Mouse (Mus musculus) left cerebral cortex, postnatal 36 days (tissue): ENCODE data around the gene Metrn. TPM values are rescaled to one million over a fixed set of nuclear protein-coding genes. Genes with fewer than 3 reads are reported as not detected.
"Not testable (repeated sequence)": the region's sequence is repeated elsewhere in the genome, so short reads cannot be mapped to it uniquely, and the experiment has no call there.

Experiments used
- DNase-seq, 2 experiments: peaks; one replicate each; pipeline ENCODE4 v3.0.0; 2021 to 2022; ENCODE audit warnings: low spot score in 2 of 2, mixed read lengths in 1 of 2
- intact Hi-C: fragments of 180-260 bp; cut with DNase I; formaldehyde crosslinking; loops from one replicate; pipeline ENCODE4 v1.15.1; 2025
- total RNA-seq, 2 experiments: library from RNA; stranded (reverse); gene quantifications; 2 replicates each; pipeline ENCODE4 v1.2.3; 2021

The Metrn gene
- total RNA-seq, 2 experiments from 2014 or later = 80.7 to 96.2 TPM

DNA sequence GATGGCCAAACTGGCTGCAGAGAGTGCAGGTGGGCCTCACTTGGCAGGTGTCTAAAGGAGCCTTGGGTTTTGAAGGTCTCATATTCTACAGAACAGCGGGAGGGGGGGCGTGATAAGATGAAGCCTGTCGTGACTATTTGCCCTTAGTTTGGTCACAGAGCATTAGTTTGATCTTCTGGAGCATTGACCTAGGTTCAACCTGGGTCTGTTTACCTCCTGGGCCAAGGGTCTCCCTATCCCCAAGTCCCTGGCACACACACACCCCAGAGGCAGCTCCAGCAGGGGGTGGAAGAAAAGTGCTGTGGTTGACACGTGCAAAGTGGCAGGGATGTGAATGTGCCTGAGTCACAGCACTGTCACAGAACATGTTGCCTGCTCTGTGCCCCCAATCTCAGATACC lies 14.0 kb upstream of the Metrn start:
- DNase-seq = no peak
- intact Hi-C loops = no loop called here

DNA sequence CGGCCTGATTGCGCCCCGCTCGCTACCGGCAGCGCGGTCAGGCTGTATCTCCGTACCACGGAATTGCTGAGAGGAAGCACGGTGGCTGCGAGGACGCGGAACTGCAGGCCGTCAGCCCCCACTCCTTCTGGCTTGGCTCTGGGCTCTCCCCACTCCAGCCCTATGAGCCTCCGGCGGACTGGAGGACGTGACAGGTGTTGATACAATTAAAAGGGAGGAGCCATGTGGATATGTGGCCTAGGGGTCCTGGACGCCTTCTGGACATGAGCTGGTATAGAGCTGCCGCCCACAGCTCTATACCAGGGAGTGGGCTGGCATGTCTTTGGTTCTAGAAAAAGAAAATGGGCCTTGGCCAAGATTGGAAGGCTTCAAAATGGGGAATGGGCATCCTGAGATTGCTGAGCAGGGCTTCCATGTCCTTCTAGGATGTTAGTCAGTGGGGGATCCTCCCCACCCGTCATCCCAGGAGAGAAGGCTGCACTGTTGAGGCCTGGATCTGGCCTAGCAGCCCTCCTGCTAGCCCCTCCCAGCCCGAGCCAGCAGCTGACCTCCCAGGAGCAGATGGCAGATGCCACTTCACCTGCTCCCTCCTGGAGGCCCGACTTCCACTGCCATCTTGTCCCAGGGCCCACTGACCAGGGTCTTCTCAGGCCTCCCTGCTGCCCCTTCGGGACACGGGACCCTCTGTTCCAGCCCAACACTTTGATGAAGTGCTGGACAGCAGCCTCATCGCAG lies 12.8 kb upstream of the Metrn start:
- intact Hi-C loops = loop anchor here (10.0 kb wide), 1 partner anchor 235 kb away; the partner anchor contains the start of genes Lmf1 and Sox8
- peak in 1 of 2 experiments; percentile 66 for DNase-seq

DNA sequence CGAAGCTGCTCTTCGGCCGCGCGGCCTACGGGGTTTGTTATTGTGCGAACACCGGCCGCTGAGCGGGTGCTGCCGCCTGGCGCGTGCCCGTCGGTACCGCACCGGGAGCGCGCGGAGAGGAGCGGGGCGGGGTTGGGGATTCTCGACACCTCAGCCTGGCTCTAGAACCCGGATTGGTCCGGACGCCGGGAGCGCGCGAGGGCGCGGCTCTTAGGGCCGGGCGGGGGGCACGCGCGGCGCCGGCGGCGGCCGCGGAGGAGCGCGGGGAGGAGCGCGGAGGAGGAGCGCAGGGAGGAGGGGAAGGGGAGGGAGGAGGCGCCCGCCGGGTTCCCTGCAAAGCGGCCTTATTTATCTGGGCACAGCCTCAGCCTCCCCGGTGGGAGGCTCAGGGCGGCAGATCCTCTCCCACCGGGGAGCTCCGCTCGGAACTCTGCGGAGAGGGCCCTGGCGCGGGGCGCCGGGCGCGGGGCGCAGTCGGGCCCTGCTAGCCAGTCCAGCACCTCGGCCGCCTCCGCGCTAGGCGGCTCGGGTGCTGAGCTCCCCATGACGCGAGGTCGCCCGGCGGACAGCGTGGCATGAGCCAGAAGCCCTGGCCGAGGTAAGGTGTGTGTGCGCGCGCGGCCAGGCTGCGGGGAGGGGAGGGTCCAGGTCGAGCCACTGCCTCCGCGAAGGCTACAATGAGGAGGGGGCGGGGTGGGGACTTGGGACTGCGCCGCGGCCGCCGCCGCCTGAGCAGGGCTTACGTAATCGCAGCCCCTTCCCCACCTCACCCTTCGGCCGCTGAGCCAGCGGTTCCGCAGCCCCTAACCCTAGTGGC lies 12.1 kb upstream of the Metrn start, which contains the start of gene Fbxl16:
TSS of gene Fbxl16 (plus strand) at position 297 of the 817 bp plus-strand sequence.
- peak; percentile 90 to 94 for DNase-seq
- intact Hi-C loops = loop anchor here (10.0 kb wide), 1 partner anchor 234 kb away; the partner anchor contains the start of genes Lmf1 and Sox8

DNA sequence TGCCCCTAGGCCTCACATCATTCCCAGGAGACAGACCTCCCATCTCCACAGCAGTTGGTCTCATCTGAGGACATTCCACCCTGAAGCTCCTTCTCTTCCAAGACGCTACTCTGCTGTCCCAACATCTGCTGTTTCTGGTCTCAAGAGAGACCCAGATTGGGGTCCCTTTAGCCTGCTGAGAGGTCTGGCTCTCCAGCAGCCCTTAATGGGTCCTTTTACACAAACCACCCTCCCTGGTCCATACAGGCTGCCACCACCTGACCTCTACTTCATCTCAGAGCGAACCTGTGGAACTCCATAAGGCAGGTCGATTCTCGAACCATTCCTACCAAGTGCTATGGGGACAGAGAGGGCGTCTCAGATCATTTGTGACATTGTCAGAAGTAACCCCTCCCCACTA lies 11.1 kb upstream of the Metrn start:
- intact Hi-C loops = loop anchor here (10.0 kb wide), 1 partner anchor 233 kb away; the partner anchor contains the start of genes Lmf1 and Sox8
- no peak for DNase-seq

DNA sequence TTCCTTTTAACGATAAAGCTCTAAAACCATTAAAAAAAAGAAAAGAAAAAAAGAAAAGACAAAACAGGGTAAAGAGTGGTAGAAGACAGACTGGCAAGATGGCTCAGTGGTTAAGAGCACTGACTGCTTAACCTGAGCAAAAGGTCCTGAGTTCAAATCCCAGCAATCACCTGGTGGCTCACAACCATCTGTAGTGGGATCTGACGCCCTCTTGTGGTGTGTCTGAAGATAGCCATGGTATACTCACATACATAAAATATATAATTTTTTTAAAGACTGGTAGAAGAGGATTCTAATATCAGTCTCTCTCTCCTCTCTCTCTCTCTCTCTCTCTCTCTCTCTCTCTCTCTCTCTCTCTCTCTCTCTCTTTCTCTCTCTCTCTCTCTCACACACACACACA lies 10.5 kb upstream of the Metrn start:
- intact Hi-C loops = loop anchor here (10.0 kb wide), 1 partner anchor 233 kb away; the partner anchor contains the start of genes Lmf1 and Sox8

DNA sequence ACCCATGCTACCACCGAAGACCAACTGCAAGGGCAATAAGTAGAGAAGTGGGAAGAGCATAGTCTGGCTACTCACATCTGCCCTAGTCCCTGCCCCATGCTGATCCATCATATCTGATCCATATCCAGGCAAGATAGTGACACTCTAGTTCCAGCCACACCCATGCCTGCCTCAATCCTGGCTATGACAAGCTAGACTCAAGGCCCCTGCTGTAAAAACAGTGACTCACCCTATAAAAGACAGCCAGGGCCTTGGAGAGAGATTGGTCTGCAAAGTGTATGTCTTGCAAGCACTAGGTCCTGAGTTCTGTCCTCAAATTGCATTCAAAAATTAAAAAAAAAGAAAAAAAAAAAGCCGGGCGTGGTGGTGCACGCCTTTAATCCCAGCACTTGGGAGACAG lies 9.6 kb upstream of the Metrn start:
- no peak for DNase-seq
- intact Hi-C loops = loop anchor here (10.0 kb wide), 1 partner anchor 232 kb away; the partner anchor contains the start of genes Lmf1 and Sox8

More for the DNA sequence above, 10.5 kb upstream of the Metrn start:
- DNase-seq = not testable (repeated sequence)

DNA sequence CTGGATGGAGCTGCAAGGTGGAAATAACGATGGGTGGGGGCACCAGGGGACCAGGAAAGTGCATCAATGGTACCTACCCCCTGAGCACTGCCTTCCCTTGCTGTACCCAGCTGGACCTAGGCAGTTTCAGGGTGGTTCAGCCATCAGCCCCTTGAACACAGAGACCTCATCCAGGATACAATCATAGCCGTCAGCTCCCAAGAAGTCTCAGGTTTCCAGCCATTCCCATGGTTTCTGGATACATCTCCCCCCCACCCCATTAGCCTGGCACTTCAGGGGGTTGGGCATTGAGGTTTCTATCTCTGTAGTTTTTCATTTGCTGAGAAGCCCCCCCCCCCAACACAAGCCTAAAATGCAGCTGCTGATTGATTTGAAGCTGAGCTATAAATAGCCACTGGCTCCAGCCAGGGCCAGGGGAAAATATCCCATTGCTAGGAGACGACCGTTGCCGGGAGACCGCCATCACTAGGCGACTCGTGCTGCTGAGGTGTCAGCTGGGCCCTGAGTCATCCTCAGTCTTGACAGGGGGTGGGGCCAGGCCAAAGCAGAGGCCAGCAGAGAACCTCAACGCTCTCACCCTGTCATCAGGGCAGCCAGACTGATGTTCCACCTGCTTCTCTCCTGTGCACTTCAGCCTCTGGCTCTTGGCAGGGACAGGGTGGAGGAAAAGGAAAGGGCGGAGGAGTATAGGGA lies 6.0 kb upstream of the Metrn start:
- DNase-seq = peak; percentile 78 to 83
- intact Hi-C loops = loop anchor here (10.0 kb wide), 1 partner anchor 228 kb away; the partner anchor contains the start of genes Lmf1 and Sox8

DNA sequence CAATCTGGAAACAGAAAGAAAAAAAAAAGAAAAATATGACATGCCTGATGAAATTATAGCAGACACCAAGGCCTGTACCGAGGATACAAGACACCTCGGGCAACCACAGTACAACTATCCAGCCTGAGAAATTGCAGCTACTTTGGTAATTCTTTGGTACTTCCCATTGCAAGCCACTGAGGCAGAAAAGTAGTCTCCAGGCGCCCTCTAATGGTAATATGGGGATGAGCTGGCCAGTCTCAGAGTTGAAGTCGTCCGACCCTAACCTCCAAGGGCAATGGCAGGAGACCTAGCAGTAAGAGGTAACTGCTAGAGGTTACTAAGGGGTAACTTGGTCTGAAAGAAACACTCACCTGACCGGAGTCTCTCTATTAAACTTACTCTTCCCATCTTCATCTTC lies 4.1 kb upstream of the Metrn start:
- intact Hi-C loops = loop anchor here (1.0 to 10.0 kb wide), 3 partner anchors 28 to 226 kb away; partner anchors contain the start of genes Lmf1, Narfl and Sox8
- no peak for DNase-seq

DNA sequence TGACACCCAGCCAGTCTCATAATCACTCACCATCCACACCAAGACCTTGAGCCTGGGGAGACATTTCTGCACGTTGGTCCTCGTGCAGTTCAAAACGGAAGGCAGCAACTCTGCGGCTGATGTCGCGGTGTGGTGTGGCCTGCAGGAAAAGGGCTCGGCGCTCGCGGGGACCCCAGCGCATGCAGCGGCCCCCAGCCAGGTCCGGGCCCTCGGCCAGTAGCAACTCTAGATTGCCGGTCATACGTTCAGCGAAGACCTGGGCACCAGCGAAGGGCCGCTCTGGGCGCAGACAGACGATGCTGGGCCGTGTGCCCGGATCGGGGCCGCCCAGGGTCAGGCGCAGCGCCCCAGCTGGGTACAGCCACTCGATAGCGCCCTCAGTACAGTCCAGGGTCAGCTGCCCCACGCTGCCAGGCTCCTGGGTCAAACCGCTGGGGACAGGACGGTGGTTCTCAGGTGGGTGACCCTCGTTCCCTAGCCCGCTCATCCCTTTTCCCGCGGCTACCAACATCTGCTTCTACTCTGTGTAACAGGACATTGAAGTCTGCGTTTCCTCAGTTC lies 645 bp downstream of the Metrn start:
- intact Hi-C loops = no loop called here
- DNase-seq = no peak

DNA sequence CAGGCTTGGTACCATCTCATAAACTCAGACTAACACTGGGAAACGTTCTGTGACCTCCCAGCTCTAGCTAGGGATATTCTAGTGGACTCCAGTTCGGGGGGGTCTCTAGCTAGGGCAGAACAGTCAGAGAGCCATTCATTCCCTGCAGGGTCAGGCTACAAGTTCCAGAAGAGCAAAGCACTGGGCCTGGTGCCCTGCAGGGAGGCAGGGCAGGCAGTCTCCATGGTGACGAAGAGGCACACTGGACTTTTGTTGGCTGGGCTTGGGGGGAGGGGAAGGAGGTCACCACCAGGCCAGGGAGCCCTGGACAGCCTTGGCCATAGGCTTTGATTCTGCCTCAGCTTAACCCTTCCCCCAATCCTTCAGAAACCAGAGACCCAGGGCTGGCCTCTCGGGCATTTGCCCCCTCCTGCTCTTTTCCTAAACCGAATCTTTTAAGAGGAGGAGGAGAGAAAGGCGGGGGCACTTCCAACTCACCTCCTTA lies 1.3 kb downstream of the Metrn start, which contains the start of gene AC134908.4:
TSS of gene AC134908.4 (minus strand) at position 51 of the 484 bp plus-strand sequence.
- intact Hi-C loops = no loop called here
- DNase-seq = no peak

DNA sequence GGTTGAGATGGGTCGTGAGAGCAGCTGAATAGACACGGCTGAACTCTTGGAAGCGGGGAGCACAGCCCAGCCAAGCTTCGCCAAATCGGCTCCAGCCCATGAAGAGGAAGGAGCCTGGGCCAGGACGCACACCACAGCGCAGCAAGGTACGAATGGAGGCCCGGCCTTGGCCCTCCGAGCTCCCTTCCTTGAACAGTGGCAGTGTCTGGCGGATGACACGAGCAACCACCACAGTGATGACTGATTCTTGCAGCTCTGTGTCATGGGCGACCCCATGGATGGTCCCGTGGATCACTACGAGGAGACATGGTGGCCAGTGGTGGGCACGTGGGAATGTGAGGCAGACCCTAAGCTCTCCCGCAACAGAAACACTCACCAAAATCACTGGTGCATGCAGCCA lies 1.9 kb downstream of the Metrn start:
- intact Hi-C loops = loop anchor here (5.0 kb wide), 1 partner anchor 318 kb away; no protein-coding TSS in a partner anchor
- no peak for DNase-seq

DNA sequence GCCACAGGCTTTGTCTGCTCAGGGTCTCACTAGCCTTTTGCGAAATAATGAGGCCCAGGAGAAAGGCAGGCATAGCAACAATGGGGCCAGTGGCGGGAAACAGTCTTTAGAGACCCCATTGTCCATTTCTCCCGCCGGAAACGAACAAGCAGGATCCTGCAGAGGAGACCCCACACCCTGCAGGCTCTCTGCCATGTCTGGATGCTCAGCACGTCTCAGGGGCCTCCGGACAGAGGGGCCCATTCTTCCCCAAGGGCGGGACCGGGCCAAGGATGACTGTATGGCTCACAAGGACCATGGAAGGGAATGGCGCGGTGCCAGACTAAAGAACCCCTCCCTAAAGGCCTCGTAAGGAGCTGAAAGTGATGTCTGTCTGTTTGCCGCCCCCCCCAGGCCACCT lies 2.7 kb downstream of the Metrn start:
- intact Hi-C loops = loop anchor here (5.0 kb wide), 1 partner anchor 317 kb away; no protein-coding TSS in a partner anchor
- DNase-seq = no peak

DNA sequence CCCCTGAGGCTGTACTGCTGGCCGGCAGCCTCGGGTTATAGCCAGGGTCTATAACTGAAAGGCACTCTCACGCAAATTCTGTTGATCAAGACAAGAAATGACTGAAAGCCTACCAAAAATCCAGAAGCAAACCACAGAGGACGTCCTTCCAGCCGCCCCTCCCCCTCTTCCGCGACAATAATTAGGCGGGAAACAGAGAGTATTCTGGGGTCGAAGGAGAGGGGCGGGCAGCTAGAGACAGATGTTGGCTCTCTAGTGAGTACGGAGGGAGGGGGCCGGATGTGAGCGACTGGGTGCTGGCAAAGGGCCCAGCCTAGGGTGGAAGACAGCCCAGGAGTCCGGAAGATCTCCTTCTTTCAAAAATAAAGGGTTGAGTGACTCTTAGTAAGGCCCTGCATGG lies 4.3 kb downstream of the Metrn start, which contains the start of gene Fam173a:
TSS of gene Fam173a (minus strand) at position 287 of the 400 bp plus-strand sequence.
- DNase-seq = peak; percentile 54 to 69
- intact Hi-C loops = loop anchor here (5.0 kb wide), 1 partner anchor 315 kb away; no protein-coding TSS in a partner anchor

DNA sequence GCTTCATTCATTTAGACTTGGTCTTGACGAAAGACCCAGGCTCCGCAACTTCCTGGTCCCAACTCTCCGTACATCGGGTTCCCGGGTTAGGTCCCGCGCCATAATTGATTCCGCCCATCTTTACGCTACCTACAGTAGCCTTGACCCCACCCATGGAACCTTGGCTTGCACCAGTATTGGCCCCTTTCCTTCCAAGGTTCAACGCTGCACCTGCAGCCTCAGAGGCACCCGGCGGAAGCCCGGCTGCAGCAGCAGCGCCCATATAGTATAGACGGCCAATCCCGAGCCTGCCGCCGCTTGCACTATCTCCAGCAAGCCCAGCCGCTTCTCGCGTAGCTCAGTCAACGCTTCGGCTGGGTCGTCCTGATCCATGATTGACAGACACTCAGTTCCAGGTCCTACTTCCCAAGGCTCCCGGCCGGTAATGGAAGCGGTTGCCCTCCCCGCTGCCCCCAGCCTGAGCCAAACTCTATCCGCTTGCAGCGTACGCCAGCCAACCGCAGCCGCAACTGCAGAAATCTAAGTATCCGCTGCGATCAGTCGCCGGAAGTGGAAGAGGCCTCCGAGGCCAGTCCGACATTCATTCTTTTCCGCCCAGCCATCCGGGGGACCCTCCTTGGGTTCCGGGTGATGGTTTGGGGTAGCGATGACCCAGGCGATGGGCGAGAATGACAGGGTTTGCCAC lies 5.0 kb downstream of the Metrn start:
- peak; percentile 89 for DNase-seq
- intact Hi-C loops = loop anchor here (5.0 kb wide), 1 partner anchor 315 kb away; no protein-coding TSS in a partner anchor

DNA sequence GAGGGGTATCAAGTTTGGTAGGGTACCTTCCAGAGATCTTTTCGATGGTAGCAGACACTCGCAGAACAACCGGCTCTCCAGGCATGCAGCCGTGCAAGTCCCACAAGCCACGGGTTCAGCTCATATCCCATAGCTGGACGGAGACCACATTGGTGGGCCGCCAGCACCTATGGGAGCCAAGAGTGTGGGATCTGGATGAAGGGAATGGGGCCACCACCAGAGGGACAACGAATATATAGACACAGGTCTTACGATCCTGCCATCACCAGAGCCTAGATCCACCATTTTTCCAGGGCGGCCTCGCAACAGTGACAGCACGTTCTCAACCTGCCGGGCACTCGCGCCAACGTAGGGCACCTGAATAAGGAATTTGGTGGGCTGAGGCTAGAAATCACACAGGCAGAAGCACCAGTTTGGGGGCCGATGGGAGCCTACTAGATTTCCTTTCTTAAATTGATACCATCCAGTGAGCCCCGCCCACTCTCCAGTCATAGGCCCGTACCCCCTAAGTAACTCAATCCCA lies 5.6 kb downstream of the Metrn start:
- no peak for DNase-seq
- intact Hi-C loops = loop anchor here (5.0 kb wide), 1 partner anchor 314 kb away; no protein-coding TSS in a partner anchor

DNA sequence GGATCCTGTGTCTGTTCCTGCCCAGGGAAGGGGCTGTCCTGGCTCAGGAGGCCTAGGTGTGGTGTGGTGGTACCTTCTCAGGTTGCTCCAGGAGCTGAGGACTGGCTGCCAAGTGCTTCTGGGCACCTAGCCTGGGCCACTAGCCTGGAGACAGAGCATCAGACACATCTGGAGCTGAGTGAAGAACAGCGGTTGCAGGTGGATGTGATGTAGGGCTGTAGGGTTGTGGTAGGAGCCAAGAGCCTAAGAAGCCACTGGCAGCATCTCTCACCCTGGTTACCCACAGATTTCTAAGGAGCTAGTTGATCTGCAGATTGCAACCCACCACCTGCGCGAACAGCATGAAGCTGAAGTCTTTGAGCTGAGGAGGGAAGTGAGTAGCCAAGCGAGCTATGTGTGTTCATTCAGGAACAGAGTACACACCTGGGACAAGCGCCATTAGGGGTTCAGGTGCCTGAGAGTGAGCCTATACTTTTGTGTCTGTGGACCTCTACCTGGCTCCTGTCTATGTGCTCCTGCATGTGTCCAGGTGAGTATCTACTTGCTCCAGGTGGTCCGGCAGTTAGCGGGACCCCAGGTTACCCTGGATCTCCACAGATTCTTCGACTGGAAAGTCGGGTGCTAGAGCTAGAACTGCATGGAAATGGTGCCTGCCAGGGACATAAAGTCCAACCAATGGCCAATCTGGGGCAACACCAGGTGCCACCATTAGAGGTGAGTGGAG lies 10.0 kb downstream of the Metrn start:
- DNase-seq = no peak
- intact Hi-C loops = no loop called here

DNA sequence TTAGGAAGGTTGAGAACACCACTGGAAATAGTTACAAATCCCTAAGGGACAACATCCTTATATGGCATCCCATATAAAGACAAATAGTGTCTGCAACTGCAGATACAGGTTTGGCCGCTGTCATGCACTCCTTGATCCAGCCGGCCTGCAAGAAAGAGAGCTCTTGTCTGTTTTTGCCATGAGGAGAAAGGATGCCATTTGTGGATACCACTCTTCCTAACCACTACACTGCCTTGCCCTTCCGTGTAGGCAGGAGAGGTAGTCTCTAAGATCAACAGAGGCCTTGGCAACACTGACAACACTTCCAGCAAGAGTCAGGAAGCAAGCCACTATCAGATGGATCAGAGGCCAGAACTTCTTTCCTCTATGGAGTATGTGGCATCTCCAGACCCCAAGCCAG lies 10.7 kb downstream of the Metrn start, which contains the start of gene Ccdc78:
TSS of gene Ccdc78 (plus strand) at position 301 of the 400 bp plus-strand sequence.
- no peak for DNase-seq
- intact Hi-C loops = no loop called here
